Mouse (Mus musculus) intestine, postnatal 0 days (tissue): Measurements from ENCODE around the gene Plekha6. TPM values are rescaled to one million over a fixed set of nuclear protein-coding genes. Genes with fewer than 3 reads are reported as not detected.

Experiments used
- ATAC-seq: fragments of 200-750 bp; cut with Nextera tagmentation; 2 replicates; pipeline ENCODE4 v1.8.0; 2017; ENCODE audit warnings: mild to moderate bottlenecking, moderate TSS enrichment, moderate library complexity
- H3K27ac ChIP-seq: fragments of 300-500 bp; sonication (generic); 2 replicates; pipeline ENCODE4 v1.5.1; 2014; ENCODE audit warnings: mild to moderate bottlenecking, low read depth, low read length, moderate library complexity
- H3K27me3 ChIP-seq: fragments of 300-500 bp; sonication (generic); replicated peaks from 2 replicates; pipeline ENCODE4 v1.6.1; 2014; ENCODE audit warnings: low read length, mixed read lengths; ENCODE audit not compliant: control insufficient read depth, insufficient read depth
- H3K36me3 ChIP-seq: fragments of 300-500 bp; sonication (generic); 2 replicates; pipeline ENCODE4 v1.6.1; 2014; ENCODE audit warnings: mild to moderate bottlenecking, moderate library complexity; ENCODE audit not compliant: control insufficient read depth, insufficient read depth
- H3K4me1 ChIP-seq: fragments of 300-500 bp; sonication (generic); replicated peaks from 2 replicates; pipeline ENCODE4 v1.6.1; 2014; ENCODE audit warnings: antibody characterized with exemption, low read length, mixed read lengths; ENCODE audit not compliant: control insufficient read depth, insufficient read depth
- H3K4me2 ChIP-seq: fragments of 300-500 bp; sonication (generic); replicated peaks from 2 replicates; pipeline ENCODE4 v1.6.1; 2014; ENCODE audit warnings: low read depth, mild to moderate bottlenecking, moderate library complexity
- H3K4me3 ChIP-seq: fragments of 300-500 bp; sonication (generic); 2 replicates; pipeline ENCODE4 v1.5.1; 2014; ENCODE audit warnings: low read depth, low read length
- H3K9ac ChIP-seq: fragments of 300-500 bp; sonication (generic); 2 replicates; pipeline ENCODE4 v1.6.1; 2014; ENCODE audit warnings: mild to moderate bottlenecking, low read depth, low read length
- H3K9me3 ChIP-seq: fragments of 300-500 bp; sonication (generic); 2 replicates; pipeline ENCODE4 v1.6.1; 2016; ENCODE audit warnings: mixed run types; ENCODE audit not compliant: control insufficient read depth
- CTCF ChIP-seq: sonication (generic); IDR thresholded peaks from 2 replicates; pipeline ENCODE4 v1.5.1; 2016; ENCODE audit warnings: low read depth, mild to moderate bottlenecking, control low read depth, antibody characterized with exemption, moderate library complexity
- WGBS: fragments of 180-500 bp; shearing (Covaris S2); extraction: QIAGEN DNeasy Blood & Tissue Kit; methylation state at CpG from one replicate; pipeline ENCODE4 v1.1.7; 2014; 5-methylcytosine and 5-hydroxymethylcytosine counted together
- polyA plus RNA-seq: library from polyadenylated mRNA; unstranded; fragments of >200 nt; fragmentation: Nextera tagmentation; extraction: Ambion mirVana; gene quantifications from 2 replicates; pipeline ENCODE4 v1.2.1, GENCODE M21; 2015

The Plekha6 gene
- polyA plus RNA-seq, 1 experiment from 2014 or later = 7.5 TPM

DNA sequence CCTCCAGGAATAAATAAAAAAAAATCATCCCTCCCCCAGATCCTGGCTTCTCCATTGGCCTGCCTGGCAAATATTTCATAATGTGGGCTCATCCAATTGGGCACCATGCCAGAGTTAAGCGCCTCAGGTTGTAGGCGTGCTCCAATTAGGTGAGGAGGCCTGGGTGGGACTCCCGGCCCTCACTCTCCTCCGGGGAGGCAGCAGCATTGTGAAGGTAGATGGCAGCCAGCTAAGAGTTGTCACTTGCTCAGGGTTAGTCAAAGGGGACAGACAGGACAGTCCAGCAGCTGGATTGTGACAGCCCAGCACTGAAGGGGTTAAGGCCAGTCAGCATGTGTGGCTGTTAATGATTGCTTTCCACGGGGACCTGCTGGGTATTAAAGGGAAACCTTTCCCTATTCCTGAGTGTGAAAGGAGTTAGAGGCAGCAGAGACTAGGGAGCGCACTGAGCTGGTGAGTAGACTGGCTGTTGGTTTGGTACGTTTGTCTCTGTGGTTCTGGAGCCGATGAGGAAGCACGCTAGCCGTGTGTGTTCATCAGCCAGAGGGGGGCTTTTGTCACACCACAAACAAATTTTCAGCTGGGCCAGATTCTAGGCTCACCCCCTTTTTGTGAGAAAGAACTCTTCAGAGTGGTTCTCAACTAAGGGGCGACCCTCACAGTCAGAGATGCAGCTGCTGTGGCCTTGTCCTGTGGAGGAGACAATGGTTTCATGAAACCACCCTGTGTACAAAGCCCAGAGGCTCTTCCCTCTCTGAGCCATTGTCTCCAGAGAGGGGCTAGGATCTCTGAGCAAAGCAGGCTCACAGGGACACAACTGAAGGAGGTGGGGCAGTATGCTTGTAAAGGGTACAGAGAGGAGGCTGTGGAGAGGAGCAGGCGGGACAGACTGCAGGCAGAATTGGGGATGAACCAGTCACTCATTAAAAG is 81.9 kb downstream of the Plekha6 start:
- H3K9ac ChIP-seq = no peak overlapping the region
- 28% methylated on average over 12 of the region's 12 CpGs for WGBS
- no peaks in the 10 kb centered on the region for H3K9me3 ChIP-seq
- H3K4me2 ChIP-seq = peak overlapping the region; percentile 52
- H3K4me3 ChIP-seq = 0 out of 2 replicates have a peak overlapping the region, but pooled peaks have one; percentile 7
- H3K4me1 ChIP-seq = peaks cover 18% of the 10 kb centered on the region
- ATAC-seq = peak; percentile 81
- TF ChIP-seq CTCF = 0 out of 2 replicates have a peak, but pooled peaks have one; percentile 5
- H3K27me3 ChIP-seq = no peaks in the 10 kb centered on the region
- no peak overlapping the region for H3K27ac ChIP-seq
- no peaks in the 10 kb centered on the region for H3K36me3 ChIP-seq

DNA sequence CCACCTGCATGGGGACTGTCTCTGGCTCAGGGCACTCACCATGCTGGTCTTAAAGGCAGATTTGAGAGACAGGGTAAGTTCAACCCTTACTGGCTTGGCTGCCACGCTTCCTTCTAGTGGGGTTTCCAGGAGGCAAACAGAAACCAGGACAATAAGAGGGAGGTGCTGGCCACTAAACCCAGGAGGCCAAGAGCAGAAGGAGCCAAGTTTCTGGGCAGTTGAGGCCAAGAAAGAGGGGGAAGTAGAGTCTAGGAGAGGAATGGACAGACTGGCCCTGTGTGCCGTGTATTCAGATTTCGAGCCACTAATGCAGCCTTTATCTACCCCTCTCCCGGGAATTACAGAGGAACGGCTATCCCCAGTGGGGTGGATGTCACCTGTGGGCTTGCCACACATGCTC is 83.2 kb downstream of the Plekha6 start:
- H3K4me1 ChIP-seq = peaks cover 27% of the 10 kb centered on the region
- WGBS = 71% methylated on average over 5 of the region's 5 CpGs
- no peaks in the 10 kb centered on the region for H3K27me3 ChIP-seq
- TF ChIP-seq CTCF = no peak
- H3K9me3 ChIP-seq = no peaks in the 10 kb centered on the region
- H3K27ac ChIP-seq = no peak overlapping the region
- no peak overlapping the region for H3K9ac ChIP-seq
- H3K36me3 ChIP-seq = no peaks in the 10 kb centered on the region
- ATAC-seq = no peak
- H3K4me2 ChIP-seq = no peak overlapping the region
- no peak overlapping the region for H3K4me3 ChIP-seq

DNA sequence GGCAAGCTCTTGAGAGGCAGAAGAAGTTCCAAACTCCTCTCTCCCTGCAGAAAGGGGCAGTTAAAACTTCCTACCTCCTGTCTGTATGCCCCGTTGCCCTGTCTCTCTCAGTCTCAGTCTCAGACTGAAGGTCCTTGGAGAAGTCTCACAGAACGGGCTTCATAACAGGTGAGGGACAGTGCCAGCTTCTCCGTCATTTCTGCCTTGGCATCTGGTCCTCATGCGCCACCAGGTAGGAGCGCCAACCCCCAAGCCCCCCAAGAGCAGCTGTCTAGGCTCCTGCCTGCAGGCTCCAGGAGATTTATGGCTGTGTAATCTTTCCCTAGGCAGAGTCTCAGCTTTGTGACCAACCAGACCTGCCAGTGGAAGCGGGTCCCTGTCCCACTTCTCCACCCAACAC is 86.8 kb downstream of the Plekha6 start:
- H3K27me3 ChIP-seq = no peaks in the 10 kb centered on the region
- H3K36me3 ChIP-seq = no peaks in the 10 kb centered on the region
- H3K27ac ChIP-seq = peak overlapping the region; percentile 69
- ATAC-seq = no peak
- WGBS = 72% methylated on average over 6 of the region's 6 CpGs
- no peaks in the 10 kb centered on the region for H3K9me3 ChIP-seq
- no peak overlapping the region for H3K4me3 ChIP-seq
- H3K4me1 ChIP-seq = peaks cover 27% of the 10 kb centered on the region
- no peak for TF ChIP-seq CTCF
- no peak overlapping the region for H3K4me2 ChIP-seq
- no peak overlapping the region for H3K9ac ChIP-seq

DNA sequence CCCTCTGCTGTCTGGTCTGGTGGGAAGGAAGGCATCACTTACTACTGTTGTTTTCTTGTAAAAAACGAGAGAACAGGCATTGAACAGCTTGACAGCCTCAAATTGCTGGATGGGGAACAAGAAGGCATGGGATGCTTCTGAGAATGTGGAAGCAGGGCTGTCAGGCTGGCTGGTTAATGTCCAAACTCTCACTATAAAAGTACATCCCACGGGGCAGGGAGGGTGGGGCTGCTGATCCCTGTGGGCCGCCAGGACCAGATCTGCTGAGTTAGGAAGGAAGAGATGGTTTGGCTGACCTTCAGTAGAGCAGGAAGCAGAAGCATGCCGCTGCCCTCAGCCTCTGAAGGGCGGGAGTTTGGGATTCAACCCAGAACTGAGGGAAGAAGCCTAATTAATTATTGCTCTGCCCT is 87.6 kb downstream of the Plekha6 start:
- no peaks in the 10 kb centered on the region for H3K36me3 ChIP-seq
- no peak overlapping the region for H3K9ac ChIP-seq
- TF ChIP-seq CTCF = no peak
- no peak overlapping the region for H3K4me3 ChIP-seq
- H3K27me3 ChIP-seq = no peaks in the 10 kb centered on the region
- 7% methylated on average over 5 of the region's 5 CpGs for WGBS
- H3K4me1 ChIP-seq = peaks cover 26% of the 10 kb centered on the region
- ATAC-seq = no peak
- H3K27ac ChIP-seq = peak overlapping the region; percentile 69
- no peak overlapping the region for H3K4me2 ChIP-seq
- H3K9me3 ChIP-seq = no peaks in the 10 kb centered on the region

DNA sequence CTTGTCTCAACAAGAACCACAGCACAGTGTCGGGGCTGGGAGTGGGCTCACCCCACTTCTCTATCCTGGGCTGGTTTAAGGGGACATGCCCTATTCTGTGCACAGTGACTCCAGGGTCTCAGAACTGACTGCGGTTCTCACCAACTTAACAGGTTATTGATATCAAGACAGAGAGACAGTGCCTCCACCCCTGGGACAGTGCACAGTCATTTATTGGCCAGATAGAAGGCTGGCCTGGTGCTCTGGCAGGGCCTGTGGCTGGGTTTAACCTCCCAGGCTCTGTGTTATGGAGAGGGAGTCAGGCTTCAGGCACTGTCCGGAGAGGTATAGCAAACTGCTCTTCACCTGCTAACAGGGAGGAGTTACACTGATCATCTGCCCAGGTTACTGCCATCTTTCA is 88.2 kb downstream of the Plekha6 start:
- WGBS = 67% methylated on average over 3 of the region's 3 CpGs
- no peak for ATAC-seq
- H3K4me2 ChIP-seq = no peak overlapping the region

DNA sequence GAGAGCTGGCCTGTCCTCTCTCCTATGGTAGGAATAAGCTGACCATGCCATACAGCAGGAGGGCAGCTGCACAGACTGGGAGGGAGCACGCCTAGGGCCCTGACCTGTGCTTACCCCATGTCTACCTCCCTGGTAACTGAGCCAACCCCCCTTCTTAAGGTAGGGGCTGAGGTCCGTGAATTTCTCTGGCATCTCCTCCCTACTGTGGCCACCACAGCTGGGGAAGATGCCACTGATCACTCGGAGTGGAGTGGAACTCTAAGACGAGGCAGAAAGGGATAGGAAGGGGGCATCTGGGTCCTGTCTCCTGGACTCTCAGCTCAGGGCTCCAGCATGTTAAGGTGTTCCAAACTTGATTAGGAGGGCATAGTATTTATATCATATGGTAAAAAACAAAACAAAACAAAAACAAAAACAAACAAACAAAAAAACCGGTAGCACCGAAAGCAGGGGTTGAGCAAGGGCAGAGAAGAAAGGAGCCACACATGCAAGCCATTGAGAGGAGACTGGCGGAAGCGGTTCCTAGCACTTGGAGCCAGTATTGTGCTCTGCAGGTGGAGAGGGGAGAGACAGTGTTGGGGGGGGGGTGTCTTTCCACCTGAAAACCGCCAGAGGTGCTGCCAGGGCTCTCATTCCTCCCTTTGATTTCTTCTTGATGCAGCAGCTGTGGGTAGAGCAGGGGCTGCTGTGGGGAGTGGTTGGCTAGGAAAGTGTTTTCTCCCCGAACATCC is 89.0 kb downstream of the Plekha6 start:
- peaks cover 26% of the 10 kb centered on the region for H3K4me1 ChIP-seq
- H3K27me3 ChIP-seq = no peaks in the 10 kb centered on the region
- no peaks in the 10 kb centered on the region for H3K9me3 ChIP-seq
- H3K4me2 ChIP-seq = no peak overlapping the region
- H3K27ac ChIP-seq = peak overlapping the region; percentile 16; the same call in 1 of the 2 replicates
- 0 out of 2 replicates have a peak, but pooled peaks have one; percentile 17 for TF ChIP-seq CTCF
- 53% methylated on average over 10 of the region's 10 CpGs for WGBS
- no peak overlapping the region for H3K4me3 ChIP-seq
- ATAC-seq = no peak
- no peak overlapping the region for H3K9ac ChIP-seq
- no peaks in the 10 kb centered on the region for H3K36me3 ChIP-seq

More for the DNA sequence above, 88.2 kb downstream of the Plekha6 start:
- Histone ChIP-seq H3K9ac (no peak overlapping the region), H3K4me3 (no peak overlapping the region), H3K27ac (peak overlapping the region; percentile 69; the same call in 1 of the 2 replicates), H3K4me1 (peaks cover 26% of the 10 kb centered on the region), H3K27me3 (no peaks in the 10 kb centered on the region), H3K36me3 (no peaks in the 10 kb centered on the region), H3K9me3 (no peaks in the 10 kb centered on the region)
- TF ChIP-seq CTCF = no peak
